Mouse (Mus musculus) testis, postnatal 14 days (tissue): ENCODE results near the gene Gm19935.

Source experiments
- DNase-seq: peaks from one replicate; pipeline ENCODE4 v3.0.0; 2021; ENCODE audit warnings: low spot score

Gene Gm19935

GRCm38 (mm10) chr8:90817293-90817692, at the start of gene Gm19935:
Gm19935 (minus strand) TSS chr8:90817393.
- no peak for DNase-seq

- DNase-seq, result peak; percentile 53
These were observed 44.8 kb upstream of the Gm19935 start for GRCm38 (mm10) chr8:90862038-90862437.

GRCm38 (mm10) chr8:90861266-90861944, 44.2 kb upstream of the Gm19935 start:
- no peak for DNase-seq

GRCm38 (mm10) chr8:90858071-90858470, 40.9 kb upstream of the Gm19935 start:
- no peak for DNase-seq

GRCm38 (mm10) chr8:90856952-90857351, 39.8 kb upstream of the Gm19935 start:
- DNase-seq, result no peak

GRCm38 (mm10) chr8:90856171-90856570, 39.0 kb upstream of the Gm19935 start:
- DNase-seq, result no peak

GRCm38 (mm10) chr8:90854671-90855161, 37.5 kb upstream of the Gm19935 start:
- DNase-seq, result no peak

- DNase-seq, result no peak
These were observed 36.9 kb upstream of the Gm19935 start for GRCm38 (mm10) chr8:90853971-90854670.

GRCm38 (mm10) chr8:90851544-90851943, 34.4 kb upstream of the Gm19935 start:
- DNase-seq, result no peak

- no peak for DNase-seq
These were observed 32.4 kb upstream of the Gm19935 start for GRCm38 (mm10) chr8:90849462-90850050.

GRCm38 (mm10) chr8:90847980-90848379, 30.8 kb upstream of the Gm19935 start:
- DNase-seq, result no peak

- no peak for DNase-seq
These were observed 27.2 kb upstream of the Gm19935 start for GRCm38 (mm10) chr8:90844179-90844967.

- no peak for DNase-seq
These were observed 25.9 kb upstream of the Gm19935 start for GRCm38 (mm10) chr8:90843127-90843526.

- DNase-seq, result no peak
These were observed 24.1 kb upstream of the Gm19935 start for GRCm38 (mm10) chr8:90841321-90841720.

GRCm38 (mm10) chr8:90839725-90840714, 22.8 kb upstream of the Gm19935 start:
- DNase-seq, result no peak

- DNase-seq, result no peak
These were observed 20.2 kb upstream of the Gm19935 start for GRCm38 (mm10) chr8:90837440-90837839.

- DNase-seq, result no peak
These were observed 17.1 kb upstream of the Gm19935 start for GRCm38 (mm10) chr8:90834321-90834672.

GRCm38 (mm10) chr8:90833628-90834320, 16.6 kb upstream of the Gm19935 start:
- DNase-seq, result no peak

- no peak for DNase-seq
These were observed 15.5 kb upstream of the Gm19935 start for GRCm38 (mm10) chr8:90832576-90833289.

- no peak for DNase-seq
These were observed 13.8 kb upstream of the Gm19935 start for GRCm38 (mm10) chr8:90830980-90831379.
